In the genomic region with DNA sequence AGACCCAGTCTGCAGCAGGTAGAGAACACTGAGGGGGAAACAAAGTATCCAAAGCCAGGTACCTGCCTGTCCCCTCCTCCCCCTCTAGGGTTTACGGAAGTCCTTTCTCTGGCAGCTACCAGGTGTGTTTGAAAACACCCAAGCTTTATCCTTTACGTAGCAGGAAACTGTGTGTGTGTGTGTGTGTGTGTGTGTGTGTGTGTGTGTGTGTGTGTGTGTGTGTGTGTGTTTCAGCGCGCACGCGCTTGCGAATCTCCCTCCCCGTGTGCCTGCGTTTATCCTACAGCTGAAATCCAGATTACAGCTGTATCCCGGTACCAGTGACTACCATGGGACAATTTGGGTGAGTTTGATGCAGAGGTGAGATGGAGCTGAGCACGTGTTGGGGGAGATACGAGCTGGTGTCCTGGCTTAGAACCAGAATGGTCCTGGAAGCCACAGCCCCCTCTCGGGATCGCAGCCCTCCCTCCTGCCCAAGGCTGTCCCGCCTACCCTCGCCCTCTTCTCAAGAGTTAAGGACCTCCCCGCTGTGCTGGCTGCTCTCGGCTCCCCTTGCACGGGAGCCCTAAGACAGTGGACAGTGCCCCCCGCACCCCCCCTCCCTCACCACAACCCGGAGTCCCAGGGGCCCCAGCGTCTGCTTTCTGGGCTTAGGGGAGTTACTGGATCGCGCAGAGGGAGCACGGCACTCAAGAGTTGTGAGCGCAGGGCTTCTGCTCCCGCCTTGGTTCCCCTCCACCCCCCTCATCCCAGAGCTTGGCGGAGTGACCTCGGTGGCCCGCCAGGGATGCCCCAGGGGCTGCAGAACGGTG, we compare ENCODE assay signal across 9 mouse cellular contexts.
A peak's percentile ranks its signal among the peaks of the same experiment; 100 is the strongest.
DNase-seq lines count a peak whose midpoint lies in the region; ATAC-seq and TF ChIP-seq lines count a peak whose summit lies in the region.
"Had no signal": no experiment of that assay in that cellular context is flagged by ENCODE, and none has a peak within 500 bp of the region (broad histone marks: within the 10 kb centered on the region; RNA-seq: fewer than 3 reads in every experiment).

No protein-coding gene starts in this region.

- 2% methylated on average over 31 of the region's 31 CpGs for WGBS in forebrain, embryonic 16.5 days
- WGBS in liver, embryonic 16.5 days (ENCODE audit: insufficient replicate concordance): 3% methylated on average over 31 of the region's 31 CpGs
- WGBS in stomach, embryonic 16.5 days: 1% methylated on average over 31 of the region's 31 CpGs

- 0 out of 2 replicates have a peak, but pooled peaks cover 3% of the 10 kb centered on the region for H3K9me3 ChIP-seq in E14TG2a.4 (ENCODE audit: low read length)
- no peaks in the 10 kb centered on the region for H3K9me3 ChIP-seq in forebrain, embryonic 16.5 days (ENCODE audit: control insufficient read depth, low read length)
- H3K9me3 ChIP-seq in liver, embryonic 16.5 days (replicated peaks; ENCODE audit: control insufficient read depth, low read length): no peaks in the 10 kb centered on the region
- H3K9me3 ChIP-seq in stomach, embryonic 16.5 days (replicated peaks; ENCODE audit: control insufficient read depth, low read length): no peaks in the 10 kb centered on the region

- H3K4me2 ChIP-seq in forebrain, embryonic 16.5 days (ENCODE audit: low read length): peak overlapping the region; percentile 69
- H3K4me2 ChIP-seq in liver, embryonic 16.5 days (ENCODE audit: low read depth, low read length): peak overlapping the region; percentile 63
- peak overlapping the region; percentile 95 for H3K4me2 ChIP-seq in stomach, embryonic 16.5 days (ENCODE audit: low read depth, low read length)

- H3K36me3 ChIP-seq in E14TG2a.4 (ENCODE audit: insufficient read depth, low read length): no peaks in the 10 kb centered on the region
- H3K36me3 ChIP-seq in forebrain, embryonic 16.5 days (ENCODE audit: control insufficient read depth, insufficient read depth): no peaks in the 10 kb centered on the region
- H3K36me3 ChIP-seq in liver, embryonic 16.5 days (ENCODE audit: control insufficient read depth, insufficient read depth): no peaks in the 10 kb centered on the region
- H3K36me3 ChIP-seq in stomach, embryonic 16.5 days (ENCODE audit: control insufficient read depth, insufficient read depth, low read length): no peaks in the 10 kb centered on the region

- ATAC-seq in forebrain, embryonic 16.5 days: peak; percentile 41
- ATAC-seq in liver, embryonic 16.5 days (ENCODE audit: low read depth): no peak
- peak; percentile 71; the same call in 1 of the 2 replicates for ATAC-seq in stomach, embryonic 16.5 days (ENCODE audit: insufficient read depth, low FRiP score)

- peak overlapping the region; percentile 43; the same call in 1 of the 2 replicates for H3K9ac ChIP-seq in forebrain, embryonic 16.5 days (replicated peaks; ENCODE audit: low read depth, low read length)
- 0 out of 2 replicates have a peak overlapping the region, but pooled peaks have one; percentile 1 for H3K9ac ChIP-seq in liver, embryonic 16.5 days (ENCODE audit: low read depth, low read length)
- H3K9ac ChIP-seq in stomach, embryonic 16.5 days (ENCODE audit: low read length): peak overlapping the region; percentile 70

- intact Hi-C loops in gastrocnemius, adult 2 months (cut with DNase I): no loop called here
- intact Hi-C loops in gastrocnemius, postnatal 14 days (cut with DNase I; ENCODE audit: low total_unique reads): no loop called here

- peak overlapping the region; percentile 67 for H3K4me3 ChIP-seq in gastrocnemius, adult 2 months
- H3K4me3 ChIP-seq in E14TG2a.4 (replicated peaks; ENCODE audit: low read length): peak overlapping the region; percentile 76
- H3K4me3 ChIP-seq in forebrain, embryonic 16.5 days (replicated peaks; ENCODE audit: low read length): peak overlapping the region; percentile 40
- H3K4me3 ChIP-seq in liver, embryonic 16.5 days (ENCODE audit: low read depth, low read length): peak overlapping the region; percentile 44
- peak overlapping the region; percentile 47 for H3K4me3 ChIP-seq in stomach, embryonic 16.5 days (replicated peaks; ENCODE audit: low read length)

- peaks cover 20% of the 10 kb centered on the region; the same call in 1 of the 2 replicates for H3K4me1 ChIP-seq in E14TG2a.4 (replicated peaks; ENCODE audit: low read depth, low read length)
- peaks cover 11% of the 10 kb centered on the region for H3K4me1 ChIP-seq in forebrain, embryonic 16.5 days (replicated peaks; ENCODE audit: control insufficient read depth, insufficient read depth, low read length)
- H3K4me1 ChIP-seq in liver, embryonic 16.5 days (ENCODE audit: control insufficient read depth, low read depth, low read length): peaks cover 2% of the 10 kb centered on the region
- H3K4me1 ChIP-seq in stomach, embryonic 16.5 days (ENCODE audit: control insufficient read depth, insufficient read depth, low read length): peaks cover 5% of the 10 kb centered on the region; the same call in 1 of the 2 replicates

- peaks cover 50% of the 10 kb centered on the region for H3K27me3 ChIP-seq in E14TG2a.4 (ENCODE audit: insufficient read depth, low read length)
- no peaks in the 10 kb centered on the region for H3K27me3 ChIP-seq in forebrain, embryonic 16.5 days (replicated peaks; ENCODE audit: control insufficient read depth, insufficient read depth, low read length)
- peaks cover 8% of the 10 kb centered on the region for H3K27me3 ChIP-seq in liver, embryonic 16.5 days (ENCODE audit: control insufficient read depth, insufficient read depth, low read depth, low read length)
- H3K27me3 ChIP-seq in stomach, embryonic 16.5 days (ENCODE audit: control insufficient read depth, insufficient read depth, low read length): no peaks in the 10 kb centered on the region

- TF ChIP-seq CTCF in gastrocnemius, adult 2 months (IDR thresholded peaks at IDR 0.05): no peak
- no peak for TF ChIP-seq CTCF in E14TG2a.4 (conservative IDR thresholded peaks at IDR 0.05; ENCODE audit: low read length)

- 0 out of 2 replicates have a peak overlapping the region, but pooled peaks have one; percentile 7 for H3K27ac ChIP-seq in gastrocnemius, adult 2 months
- no peak overlapping the region for H3K27ac ChIP-seq in forebrain, embryonic 16.5 days (ENCODE audit: low read length)
- no peak overlapping the region for H3K27ac ChIP-seq in liver, embryonic 16.5 days (ENCODE audit: low read length)
- H3K27ac ChIP-seq in stomach, embryonic 16.5 days (ENCODE audit: low read length): peak overlapping the region; percentile 34
- H3K27ac ChIP-seq: macrophage had no signal

- DNase-seq in gastrocnemius, adult 2 months: peak; percentile 36
- DNase-seq in gastrocnemius, postnatal 14 days: no peak
- DNase-seq in gastrocnemius, adult 18-20 months (ENCODE audit: low spot score): no peak
- DNase-seq in layer of hippocampus, postnatal 14 days (ENCODE audit: low spot score in 2 of 2): no peak

Comparison
In these comparisons a context has a peak if more than half of its experiments do, and no peak if none do; other contexts are left out.
1. H3K27ac ChIP-seq: peak in gastrocnemius, adult 2 months (single experiment) and stomach, embryonic 16.5 days (single experiment); none in forebrain, embryonic 16.5 days (single experiment) and liver, embryonic 16.5 days (single experiment).
2. H3K9ac ChIP-seq: peak in every context shown above with its lines; median percentile 70 in stomach, embryonic 16.5 days; 43 in forebrain, embryonic 16.5 days; 1 in liver, embryonic 16.5 days.
3. Peak in every context shown above with its lines, with median percentiles within 50 percentile points of each other: H3K4me3 ChIP-seq and H3K4me2 ChIP-seq.